Mouse (Mus musculus) MEL (cell line): Measurements from ENCODE around the gene Sigmar1. TPM values are rescaled to one million over a fixed set of nuclear protein-coding genes. Genes with fewer than 3 reads are reported as not detected.

Experiments
- DNase-seq: peaks from one replicate; pipeline ENCODE4 v3.0.0; 2011; ENCODE audit warnings: low read depth, low spot score
- H3K27ac ChIP-seq: 2 replicates; pipeline ENCODE4 v1.5.1; 2012; ENCODE audit warnings: low read depth, mild to moderate bottlenecking, control low read depth, low read length, moderate library complexity; ENCODE audit not compliant: control insufficient read depth
- H3K27me3 ChIP-seq, 2 experiments: fragments of 150-350 bp in 1 of 2; sonication (generic) in 1 of 2; 2 replicates each; pipeline ENCODE4 v1.6.1; 2012; ENCODE audit warnings: low read length in 2 of 2, mild to moderate bottlenecking in 2 of 2, improper control_type of control experiment in 1 of 2, moderate library complexity in 1 of 2; ENCODE audit not compliant: insufficient read depth in 2 of 2, control insufficient read depth in 1 of 2
- H3K36me3 ChIP-seq, 2 experiments: 2 replicates each; pipeline ENCODE4 v1.6.1; 2012 to 2014; ENCODE audit warnings: low read length in 2 of 2, improper control_type of control experiment in 1 of 2, inconsistent platforms in 1 of 2, mild to moderate bottlenecking in 1 of 2; ENCODE audit not compliant: insufficient read depth in 2 of 2, control insufficient read depth in 1 of 2
- H3K4me1 ChIP-seq, 2 experiments: fragments of 150-350 bp in 1 of 2; sonication (generic) in 1 of 2; 2 replicates each; pipeline ENCODE4 v1.6.1; 2012; ENCODE audit warnings: low read length in 2 of 2, improper control_type of control experiment in 1 of 2, mild to moderate bottlenecking in 1 of 2; ENCODE audit not compliant: insufficient read depth in 2 of 2, control insufficient read depth in 1 of 2
- H3K4me3 ChIP-seq, 2 experiments: fragments of 150-350 bp in 1 of 2; sonication (generic) in 1 of 2; 2 replicates each; pipeline ENCODE4 v1.5.1; 2012; ENCODE audit warnings: low read depth in 2 of 2, low read length in 2 of 2, mild to moderate bottlenecking in 2 of 2, moderate library complexity in 2 of 2, control low read depth in 1 of 2, improper control_type of control experiment in 1 of 2; ENCODE audit not compliant: control insufficient read depth in 1 of 2, insufficient read depth in 1 of 2
- H3K79me2 ChIP-seq: 2 replicates; pipeline ENCODE4 v1.6.1; 2012; ENCODE audit warnings: mild to moderate bottlenecking, low read length, moderate library complexity; ENCODE audit not compliant: control insufficient read depth, poor library complexity, insufficient read depth
- H3K9ac ChIP-seq: 2 replicates; pipeline ENCODE4 v1.6.1; 2012; ENCODE audit warnings: low read depth, mild to moderate bottlenecking, control low read depth, low read length, moderate library complexity; ENCODE audit not compliant: control insufficient read depth, poor library complexity, severe bottlenecking
- H3K9me3 ChIP-seq: fragments of 150-350 bp; sonication (generic); replicated peaks from 2 replicates; pipeline ENCODE4 v1.6.1; 2012; ENCODE audit warnings: mild to moderate bottlenecking, low read length, improper control_type of control experiment, moderate library complexity; ENCODE audit not compliant: insufficient read depth
- CHD1 ChIP-seq: IDR thresholded peaks from 2 replicates; pipeline ENCODE4 v1.6.1; 2012; ENCODE audit warnings: low read depth, mild to moderate bottlenecking, inconsistent platforms, low read length, improper control_type of control experiment
- CHD2 ChIP-seq: IDR thresholded peaks from 2 replicates; pipeline ENCODE4 v1.6.1; 2011; ENCODE audit warnings: low read length, improper control_type of control experiment
- CTCF ChIP-seq, 3 experiments: IDR thresholded peaks in 2 of 3; conservative IDR thresholded peaks in 1 of 3; 2 replicates each; pipeline ENCODE4 v1.5.1; 2011 to 2012; ENCODE audit warnings: low read length in 3 of 3, low read depth in 2 of 3, mild to moderate bottlenecking in 2 of 3, improper control_type of control experiment in 1 of 3, inconsistent platforms in 1 of 3, mixed read lengths in 1 of 3, moderate library complexity in 1 of 3; ENCODE audit not compliant: control insufficient read depth in 1 of 3, insufficient read depth in 1 of 3, poor library complexity in 1 of 3, severe bottlenecking in 1 of 3
- ELF1 ChIP-seq: IDR thresholded peaks from 2 replicates; pipeline ENCODE4 v1.6.1; 2014; ENCODE audit warnings: low read depth, mild to moderate bottlenecking, inconsistent platforms, low read length, improper control_type of control experiment, moderate library complexity
- ETS1 ChIP-seq: IDR thresholded peaks from 2 replicates; pipeline ENCODE4 v1.6.1; 2012; ENCODE audit warnings: low read depth, mild to moderate bottlenecking, inconsistent platforms, low read length, improper control_type of control experiment, moderate library complexity
- GABPA ChIP-seq: IDR thresholded peaks from 2 replicates; pipeline ENCODE4 v1.6.1; 2012; ENCODE audit warnings: low read depth, mild to moderate bottlenecking, inconsistent platforms, low read length, improper control_type of control experiment, moderate library complexity
- GATA1 ChIP-seq: IDR thresholded peaks from 2 replicates; pipeline ENCODE4 v1.6.1; 2011; ENCODE audit warnings: low read depth, low read length, improper control_type of control experiment
- HCFC1 ChIP-seq: IDR thresholded peaks from 2 replicates; pipeline ENCODE4 v1.6.1; 2012; ENCODE audit warnings: low read depth, mild to moderate bottlenecking, inconsistent platforms, low read length, improper control_type of control experiment, moderate library complexity
- KAT2A ChIP-seq: conservative IDR thresholded peaks from 2 replicates; pipeline ENCODE4 v1.6.1; 2012; ENCODE audit warnings: low read depth, low read length, improper control_type of control experiment, inconsistent platforms
- MAX ChIP-seq: IDR thresholded peaks from 2 replicates; pipeline ENCODE4 v1.6.1; 2011; ENCODE audit warnings: low read length, improper control_type of control experiment
- MAZ ChIP-seq: IDR thresholded peaks from 2 replicates; pipeline ENCODE4 v1.6.1; 2012; ENCODE audit warnings: low read depth, mild to moderate bottlenecking, inconsistent platforms, low read length, improper control_type of control experiment
- MXI1 ChIP-seq: IDR thresholded peaks from 2 replicates; pipeline ENCODE4 v1.6.1; 2011; ENCODE audit warnings: mild to moderate bottlenecking, low read depth, low read length, improper control_type of control experiment
- NELFE ChIP-seq: IDR thresholded peaks from 2 replicates; pipeline ENCODE4 v1.6.1; 2011; ENCODE audit warnings: low read depth, low read length, improper control_type of control experiment
- POLR2A ChIP-seq, 2 experiments: IDR thresholded peaks; 2 replicates each; pipeline ENCODE4 v1.6.1; 2011 to 2012; ENCODE audit warnings: low read length in 2 of 2, mild to moderate bottlenecking in 2 of 2, control low read depth in 1 of 2, improper control_type of control experiment in 1 of 2, low read depth in 1 of 2, moderate library complexity in 1 of 2; ENCODE audit not compliant: control insufficient read depth in 1 of 2, insufficient read depth in 1 of 2, poor library complexity in 1 of 2
- POLR2AphosphoS2 ChIP-seq: IDR thresholded peaks from 2 replicates; pipeline ENCODE4 v1.6.1; 2011; ENCODE audit warnings: low read length, improper control_type of control experiment
- POLR2AphosphoS5 ChIP-seq: IDR thresholded peaks from 2 replicates; pipeline ENCODE4 v1.6.1; 2012; ENCODE audit warnings: low read depth, borderline replicate concordance, mild to moderate bottlenecking, inconsistent platforms, low read length, moderate library complexity, mixed read lengths
- RAD21 ChIP-seq: IDR thresholded peaks from 2 replicates; pipeline ENCODE4 v1.6.1; 2011; ENCODE audit warnings: mild to moderate bottlenecking, low read depth, low read length, improper control_type of control experiment
- RCOR1 ChIP-seq: IDR thresholded peaks from 2 replicates; pipeline ENCODE4 v1.6.1; 2012; ENCODE audit warnings: low read depth, mild to moderate bottlenecking, inconsistent platforms, low read length, improper control_type of control experiment
- SIN3A ChIP-seq: IDR thresholded peaks from 2 replicates; pipeline ENCODE4 v1.6.1; 2012; ENCODE audit warnings: low read length, improper control_type of control experiment, inconsistent platforms
- TAL1 ChIP-seq: IDR thresholded peaks from 2 replicates; pipeline ENCODE4 v1.6.1; 2012; ENCODE audit warnings: mild to moderate bottlenecking, inconsistent platforms, low read length, moderate library complexity, mixed read lengths
- TBP ChIP-seq: IDR thresholded peaks from 2 replicates; pipeline ENCODE4 v1.8.0; 2011; ENCODE audit warnings: low read depth, low read length, improper control_type of control experiment
- TCF12 ChIP-seq: IDR thresholded peaks from 2 replicates; pipeline ENCODE4 v1.6.1; 2014; ENCODE audit warnings: low read depth, mild to moderate bottlenecking, inconsistent platforms, low read length, improper control_type of control experiment, moderate library complexity
- UBTF ChIP-seq: IDR thresholded peaks from 2 replicates; pipeline ENCODE4 v1.6.1; 2012; ENCODE audit warnings: low read depth, mild to moderate bottlenecking, inconsistent platforms, low read length, improper control_type of control experiment, moderate library complexity, borderline replicate concordance; ENCODE audit not compliant: insufficient read depth
- ZC3H11A ChIP-seq: IDR thresholded peaks from 2 replicates; pipeline ENCODE4 v1.6.1; 2012; ENCODE audit warnings: low read depth, mild to moderate bottlenecking, inconsistent platforms, low read length, improper control_type of control experiment
- ZMIZ1 ChIP-seq: IDR thresholded peaks from 2 replicates; pipeline ENCODE4 v1.6.1; 2012; ENCODE audit warnings: low read depth, mild to moderate bottlenecking, inconsistent platforms, low read length, improper control_type of control experiment, moderate library complexity
- polyA plus RNA-seq, 2 experiments: library from polyadenylated mRNA; stranded (reverse) in 1 of 2; unstranded in 1 of 2; fragments of >175 nt in 1 of 2; fragments of >200 nt in 1 of 2; gene quantifications; 2 replicates each; pipeline versions ENCODE4 v1.2.1 to v1.2.4; 2012; ENCODE audit warnings: low replicate concordance in 2 of 2, low read depth in 1 of 2; ENCODE audit not compliant: insufficient read length in 2 of 2, insufficient read depth in 1 of 2, missing spikeins in 1 of 2
- total RNA-seq: library from RNA; depleted of rRNA; stranded (reverse); fragments of 300-350 nt; gene quantifications from 2 replicates; pipeline ENCODE4 v1.2.3, GENCODE M21; 2012

Sigmar1 gene
- total and polyA plus RNA-seq, 3 experiments, result 80.1 to 190 (median 112) TPM

DNA sequence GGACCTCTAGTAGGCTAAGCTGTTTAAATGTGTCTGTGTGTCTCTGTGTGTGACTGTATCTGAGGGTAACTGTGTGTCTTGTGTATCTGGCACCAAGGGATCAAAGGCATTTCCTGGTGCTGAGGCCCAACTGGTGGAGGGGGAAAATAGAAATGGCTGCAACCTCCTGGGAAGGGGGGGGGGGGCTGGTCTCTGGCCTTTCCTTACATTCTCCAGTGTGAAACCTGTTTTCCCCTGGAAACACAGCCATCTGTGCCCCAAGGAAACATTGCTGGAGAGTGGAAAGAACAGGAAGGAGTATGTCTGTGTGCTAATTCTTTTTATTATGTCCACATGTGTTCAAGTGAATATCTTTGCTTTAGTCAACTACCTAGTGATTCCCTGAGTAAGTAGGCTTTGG lies 5.7 kb upstream of the Sigmar1 start:
- no peak for DNase-seq
- TF ChIP-seq RAD21 (no peak), RCOR1 (no peak), MAX (no peak), GATA1 (no peak), ETS1 (no peak), CHD2 (no peak), TBP (no peak), POLR2AphosphoS5 (no peak)
- no peak overlapping the region for H3K4me3 ChIP-seq
- H3K36me3 ChIP-seq, result peaks cover 0 to 13% of the 10 kb centered on the region in 2 experiments; a peak in 2 of 4 replicates
- peaks cover 6 to 16% of the 10 kb centered on the region in 2 experiments for H3K4me1 ChIP-seq
- H3K9ac ChIP-seq, result peak overlapping the region; percentile 64; the same call in 1 of the 2 replicates
- H3K79me2 ChIP-seq, result no peaks in the 10 kb centered on the region; the same call in 1 of the 2 replicates
- no peaks in the 10 kb centered on the region for H3K27me3 ChIP-seq
- H3K9me3 ChIP-seq, result no peaks in the 10 kb centered on the region
- no peak overlapping the region; the same call in 1 of the 2 replicates for H3K27ac ChIP-seq

DNA sequence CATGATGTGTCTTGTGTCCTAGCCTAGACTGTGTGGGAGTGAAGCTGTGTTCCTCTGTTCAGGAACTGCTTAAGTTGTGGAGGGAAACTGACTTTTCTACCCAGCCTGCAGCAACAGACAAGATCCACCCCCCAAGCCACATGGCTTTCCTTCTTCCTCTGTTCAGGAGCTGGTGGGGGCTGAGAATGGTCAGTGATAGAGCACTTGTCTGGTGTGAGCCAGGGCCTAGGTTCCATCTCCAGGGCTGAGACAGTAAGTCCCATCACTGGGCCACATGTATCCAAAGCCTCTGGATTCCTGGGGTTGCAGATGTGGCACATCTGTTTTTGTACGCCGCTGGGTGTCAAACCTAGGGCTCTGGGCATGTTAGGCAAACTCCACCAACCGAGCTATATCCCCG lies 5.0 kb upstream of the Sigmar1 start:
- Histone ChIP-seq H3K27me3 (no peaks in the 10 kb centered on the region), H3K27ac (peak overlapping the region; percentile 44), H3K4me1 (peaks cover 6 to 19% of the 10 kb centered on the region in 2 experiments), H3K79me2 (no peaks in the 10 kb centered on the region; the same call in 1 of the 2 replicates), H3K9me3 (no peaks in the 10 kb centered on the region), H3K9ac (peak overlapping the region; percentile 64), H3K4me3 (peak overlapping the region; percentile 54 to 87), H3K36me3 (peaks cover 0 to 13% of the 10 kb centered on the region in 2 experiments; a peak in 2 of 4 replicates)
- DNase-seq, result peak; percentile 44
- TF ChIP-seq MXI1 (0 out of 2 replicates have a peak, but pooled peaks have one; percentile 10), CHD1 (no peak)
- TF ChIP-seq, all 39 proteins: peak for 1

GRCm38 (mm10) chr4:41760288-41760721 lies 4.3 kb upstream of the Sigmar1 start:
- TF ChIP-seq POLR2AphosphoS2 (peak; percentile 55; the same call in 1 of the 2 replicates), ELF1 (peak; percentile 53; the same call in 1 of the 2 replicates), CTCF (IDR thresholded peaks at IDR 0.05 in 2 of 3, conservative IDR thresholded peaks at IDR 0.05 in 1 of 3; ENCODE audit: control insufficient read depth in 1 of 3, insufficient read depth in 1 of 3, low read depth in 2 of 3, low read length in 3 of 3, poor library complexity in 1 of 3, severe bottlenecking in 1 of 3) (peak in 1 of 3 experiments; percentile 27; a peak in 2 of 6 replicates), POLR2A (IDR thresholded peaks at IDR 0.05; ENCODE audit: control insufficient read depth in 1 of 2, insufficient read depth in 1 of 2, low read depth in 1 of 2, low read length in 2 of 2, poor library complexity in 1 of 2) (peak in 1 of 2 experiments; percentile 60; a peak in 2 of 4 replicates), TAL1 (no peak), MAX (no peak), UBTF (0 out of 2 replicates have a peak, but pooled peaks have one; percentile 45), ETS1 (0 out of 2 replicates have a peak, but pooled peaks have one; percentile 14), ZMIZ1 (peak; percentile 71), MAZ (no peak), GABPA (0 out of 2 replicates have a peak, but pooled peaks have one; percentile 33), HCFC1 (peak; percentile 64), SIN3A (peak; percentile 83; the same call in 1 of the 2 replicates), ZC3H11A (no peak), TCF12 (no peak), NELFE (peak; percentile 54), KAT2A (peak; percentile 21; the same call in 1 of the 2 replicates), MXI1 (0 out of 2 replicates have a peak, but pooled peaks have one; percentile 34)
- peaks cover 6 to 19% of the 10 kb centered on the region in 2 experiments for H3K4me1 ChIP-seq
- peaks cover 1% of the 10 kb centered on the region; the same call in 1 of the 2 replicates for H3K79me2 ChIP-seq
- H3K4me3 ChIP-seq, result peak overlapping the region; percentile 54 to 87
- no peaks in the 10 kb centered on the region for H3K27me3 ChIP-seq
- H3K9me3 ChIP-seq, result no peaks in the 10 kb centered on the region
- peaks cover 0 to 13% of the 10 kb centered on the region in 2 experiments; a peak in 2 of 4 replicates for H3K36me3 ChIP-seq
- H3K9ac ChIP-seq, result peak overlapping the region; percentile 64
- H3K27ac ChIP-seq, result peak overlapping the region; percentile 62
- DNase-seq, result peak; percentile 94
